Mouse (Mus musculus) small intestine, adult 2 months (tissue): ENCODE data around the gene Usp25. TPM values are rescaled to one million over a fixed set of nuclear protein-coding genes. Genes with fewer than 3 reads are reported as not detected.

ENCODE experiments used
- H3K27ac ChIP-seq: fragments of 200-500 bp; 2 replicates; pipeline ENCODE4 v1.5.1; 2012; ENCODE audit warnings: low read depth, low read length, control low read depth, inconsistent platforms; ENCODE audit not compliant: insufficient read depth
- H3K27me3 ChIP-seq: fragments of 200-500 bp; 2 replicates; pipeline ENCODE4 v1.6.1; 2012; ENCODE audit warnings: mild to moderate bottlenecking, moderate library complexity, low read length, inconsistent platforms; ENCODE audit not compliant: control insufficient read depth, insufficient read depth
- H3K36me3 ChIP-seq: fragments of 200-500 bp; 2 replicates; pipeline ENCODE4 v1.6.1; 2012; ENCODE audit warnings: mild to moderate bottlenecking, low read length, control low read depth, inconsistent platforms; ENCODE audit not compliant: control insufficient read depth, insufficient read depth
- H3K4me1 ChIP-seq: fragments of 200-500 bp; 2 replicates; pipeline ENCODE4 v1.6.1; 2012; ENCODE audit warnings: low read length, inconsistent platforms, mixed read lengths; ENCODE audit not compliant: control insufficient read depth, insufficient read depth, insufficient read length
- H3K4me3 ChIP-seq: fragments of 200-500 bp; 2 replicates; pipeline ENCODE4 v1.5.1; 2012; ENCODE audit warnings: low read depth, mild to moderate bottlenecking, control low read depth, inconsistent platforms, low read length, moderate library complexity
- CTCF ChIP-seq: fragments of 200-500 bp; IDR thresholded peaks from 2 replicates; pipeline ENCODE4 v1.5.1; 2012; ENCODE audit warnings: low read depth, mild to moderate bottlenecking, control low read depth, inconsistent platforms, low read length, moderate library complexity, mixed read lengths; ENCODE audit not compliant: insufficient replicate concordance, insufficient read length; ENCODE audit errors: extremely low read depth
- POLR2A ChIP-seq: fragments of 200-500 bp; IDR thresholded peaks from 2 replicates; pipeline ENCODE4 v1.6.1; 2012; ENCODE audit warnings: low read depth, mild to moderate bottlenecking, control low read depth, inconsistent platforms, low read length, moderate library complexity
- WGBS: fragments of 180-500 bp; shearing (Covaris S2); methylation state at CpG from one replicate; pipeline ENCODE4 v1.1.7; 2018; 5-methylcytosine and 5-hydroxymethylcytosine counted together
- polyA plus RNA-seq: library from polyadenylated mRNA; depleted of rRNA; stranded (reverse); fragments of >200 nt; gene quantifications from 2 replicates; pipeline ENCODE4 v1.2.3, GENCODE M21; 2012; rRNA removed

Gene Usp25
- polyA plus RNA-seq: 26.3 and 53.9 TPM in 2 replicates

DNA sequence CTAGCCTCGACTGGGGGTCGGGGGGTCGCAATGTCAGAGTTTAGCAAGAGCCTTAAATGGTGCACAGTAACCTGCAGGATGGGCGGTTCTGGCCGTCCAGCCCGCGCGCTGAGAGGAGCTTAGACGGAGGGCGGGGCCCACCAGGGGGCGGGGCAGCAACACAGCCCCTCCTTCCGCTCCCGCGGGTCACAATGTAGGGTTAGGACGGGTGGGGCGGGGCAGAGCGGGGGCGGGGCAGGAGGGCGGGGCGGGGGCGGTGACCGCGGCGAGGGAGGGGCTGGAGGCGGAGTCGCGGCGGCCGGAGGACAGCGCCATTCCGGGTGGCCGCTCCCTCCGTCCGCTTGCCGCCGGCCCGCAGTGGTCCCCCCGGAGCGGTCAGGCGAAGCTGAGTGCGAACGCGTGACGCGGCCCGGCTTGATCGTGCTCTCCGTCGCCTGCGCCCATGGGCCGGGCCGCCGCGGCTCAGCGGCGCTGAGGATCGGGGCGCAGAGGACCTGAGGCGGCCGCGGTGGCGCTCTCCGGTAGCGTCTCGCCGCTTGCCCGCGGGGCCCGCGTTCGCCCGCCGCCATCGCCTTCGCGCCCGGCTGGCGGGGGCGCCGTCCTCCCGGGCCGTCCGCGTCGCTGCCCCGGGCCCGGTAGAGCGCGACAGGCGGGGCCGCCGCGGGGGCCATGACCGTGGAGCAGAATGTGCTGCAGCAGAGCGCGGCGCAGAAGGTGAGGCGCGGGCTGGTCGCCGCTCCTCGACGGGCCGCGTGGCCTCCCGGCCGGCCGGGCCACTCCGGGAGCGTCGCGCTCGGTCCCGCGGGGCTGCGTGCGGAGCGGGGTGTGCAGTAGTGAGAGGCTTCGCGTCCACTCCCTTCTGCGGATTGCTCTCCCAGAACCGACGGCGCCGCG is at the start of gene Usp25:
TSS of gene Usp25 (plus strand) at position 280 of the 894 bp plus-strand sequence.
- TF ChIP-seq CTCF (no peak), POLR2A (peak; percentile 61; the same call in 1 of the 2 replicates)
- peak within 1 kb of the TSS; percentile 82 for H3K27ac ChIP-seq
- peak within 1 kb of the TSS; percentile 96 for H3K4me3 ChIP-seq
- H3K27me3 ChIP-seq: no peaks in the 10 kb centered on the region
- under 1% methylated on average over 125 of the region's 126 CpGs for WGBS
- H3K36me3 ChIP-seq: no peaks in the 10 kb centered on the region
- H3K4me1 ChIP-seq: peaks cover 6% of the 10 kb centered on the region; the same call in 1 of the 2 replicates

DNA sequence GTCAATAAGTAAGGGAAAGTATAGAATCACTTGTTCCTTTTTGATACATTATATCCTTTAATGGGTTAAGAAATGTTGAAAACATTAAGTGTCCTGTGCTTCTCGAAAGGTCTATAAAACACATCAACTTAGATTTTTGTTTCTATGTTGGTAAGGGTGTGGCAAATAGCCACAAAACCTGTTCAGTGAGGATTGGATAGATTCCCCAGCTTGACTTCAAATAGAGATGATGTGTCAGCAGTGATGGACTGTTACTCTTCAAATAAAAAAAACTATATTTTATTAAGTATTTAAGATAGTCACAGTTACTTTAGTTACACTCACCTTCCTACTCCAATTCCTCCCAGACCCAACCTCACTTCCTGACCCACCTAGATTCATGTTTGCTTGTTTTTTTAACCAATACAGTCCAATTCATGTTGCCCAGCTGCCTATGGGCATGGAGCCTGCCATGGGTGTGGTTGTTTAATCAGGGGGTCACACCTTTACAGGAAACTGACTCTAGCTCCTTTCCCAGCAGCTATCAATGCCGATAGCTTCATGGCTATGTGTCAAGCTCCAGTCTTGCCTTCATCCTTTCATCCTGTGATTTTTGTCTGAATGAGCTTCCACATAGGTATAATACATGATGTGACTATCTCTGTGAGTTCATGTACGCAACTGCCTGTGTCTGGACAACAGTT is 45.8 kb upstream of the Usp25 start:
- Histone ChIP-seq H3K4me3 (no peak overlapping the region), H3K36me3 (no peaks in the 10 kb centered on the region), H3K4me1 (no peaks in the 10 kb centered on the region), H3K27me3 (no peaks in the 10 kb centered on the region), H3K27ac (no peak overlapping the region)
- TF ChIP-seq POLR2A: no peak
- no peak for TF ChIP-seq CTCF
- WGBS: 73% methylated on average over 3 of the region's 3 CpGs

DNA sequence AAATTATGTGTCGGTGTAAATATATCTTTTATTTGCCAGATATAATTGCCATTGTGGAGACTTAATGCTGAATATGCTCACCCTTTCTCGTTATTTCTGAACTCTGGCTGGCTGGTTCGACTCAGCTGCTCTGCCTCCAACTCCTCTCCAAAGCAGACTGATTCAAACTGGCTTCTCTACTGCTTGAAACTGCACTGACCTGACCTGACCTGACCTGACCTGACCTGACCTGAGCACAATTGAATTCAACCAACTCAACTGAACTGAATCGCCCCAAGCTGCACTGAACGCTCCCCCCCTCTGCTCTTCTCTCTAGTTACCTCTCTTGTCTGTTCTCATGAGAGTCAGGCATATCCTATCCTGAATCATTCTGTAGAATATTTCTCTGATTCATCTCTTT is 42.3 kb upstream of the Usp25 start:
- Histone ChIP-seq H3K4me1 (no peaks in the 10 kb centered on the region; the same call in 1 of the 2 replicates), H3K4me3 (no peak overlapping the region), H3K27me3 (no peaks in the 10 kb centered on the region), H3K36me3 (no peaks in the 10 kb centered on the region), H3K27ac (no peak overlapping the region)
- WGBS: 71% methylated on average over 5 of the region's 5 CpGs
- TF ChIP-seq POLR2A: no peak

DNA sequence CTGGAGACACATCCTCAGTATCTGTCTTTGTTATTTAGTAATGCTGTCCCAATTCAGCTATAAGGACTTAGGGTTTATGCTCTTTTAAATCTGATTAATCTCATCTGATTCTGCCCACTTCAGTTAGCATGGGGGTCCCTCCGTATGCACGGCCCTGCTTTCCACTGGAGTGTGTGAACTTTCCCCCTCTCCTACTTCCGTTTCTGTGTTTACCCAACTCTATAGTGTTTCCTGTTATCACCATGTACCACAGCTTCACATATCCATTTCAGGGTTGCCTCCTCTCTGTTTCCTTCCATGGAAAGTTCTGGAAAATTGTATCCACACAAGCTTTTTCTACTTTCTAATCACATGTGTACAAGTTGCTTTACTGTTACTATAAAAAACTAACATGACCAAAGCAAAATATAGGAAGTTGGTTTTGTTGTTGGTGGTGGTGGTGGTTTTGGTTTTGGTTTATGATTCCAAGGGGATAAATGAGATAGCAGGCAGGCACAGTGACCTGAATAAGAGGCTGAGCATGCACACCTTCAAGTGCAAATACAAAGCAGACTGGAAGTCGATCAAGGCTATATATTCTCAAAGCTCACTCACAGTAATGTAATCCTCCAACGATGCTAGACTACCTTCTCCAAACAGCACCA is 36.6 kb upstream of the Usp25 start:
- Histone ChIP-seq H3K4me3 (no peak overlapping the region), H3K4me1 (no peaks in the 10 kb centered on the region; the same call in 1 of the 2 replicates), H3K36me3 (no peaks in the 10 kb centered on the region), H3K27me3 (no peaks in the 10 kb centered on the region), H3K27ac (no peak overlapping the region)
- no peak for TF ChIP-seq CTCF
- TF ChIP-seq POLR2A: no peak
- 55% methylated on average over 5 of the region's 5 CpGs for WGBS

DNA sequence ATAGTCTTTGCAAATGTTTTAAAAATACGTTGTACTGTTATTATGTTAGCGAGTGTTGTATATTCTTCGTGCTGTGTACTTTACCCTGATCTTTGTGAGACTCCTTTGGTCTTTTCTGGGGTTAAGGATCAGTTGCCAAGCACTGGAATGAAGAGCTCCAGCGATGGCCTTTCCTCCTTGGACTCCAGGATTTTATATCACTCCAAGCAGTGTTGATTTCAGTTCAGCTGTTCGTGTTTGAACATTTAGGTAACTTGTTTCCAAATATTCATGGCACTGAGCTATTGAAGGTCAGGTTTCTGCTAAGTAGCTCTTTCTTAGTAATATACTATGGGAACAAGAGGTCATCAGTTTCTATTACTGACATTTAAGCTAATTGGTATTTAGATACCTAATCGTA is 29.8 kb upstream of the Usp25 start:
- no peaks in the 10 kb centered on the region for H3K27me3 ChIP-seq
- 76% methylated on average over 6 of the region's 6 CpGs for WGBS
- H3K4me3 ChIP-seq: no peak overlapping the region
- no peaks in the 10 kb centered on the region for H3K4me1 ChIP-seq
- H3K27ac ChIP-seq: no peak overlapping the region
- H3K36me3 ChIP-seq: no peaks in the 10 kb centered on the region
- TF ChIP-seq CTCF (no peak), POLR2A (no peak)

DNA sequence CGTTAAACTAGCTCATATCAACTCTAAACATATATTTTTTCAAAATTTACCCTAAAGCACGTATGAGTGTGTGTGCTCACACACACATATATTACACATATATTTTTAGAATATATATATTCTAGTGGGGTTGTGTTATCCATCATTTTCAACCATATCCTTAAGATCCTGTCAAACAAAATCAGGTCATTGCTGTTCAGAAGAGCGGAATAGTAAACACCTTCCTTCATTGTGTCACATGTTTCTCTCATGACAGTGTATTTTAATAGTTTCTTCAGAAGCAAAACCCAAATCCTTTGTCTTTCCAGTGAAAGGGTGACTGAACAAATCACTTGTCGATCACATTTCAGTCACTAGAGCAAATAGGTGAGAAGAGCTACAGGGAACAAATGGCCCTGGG is 25.8 kb upstream of the Usp25 start:
- Histone ChIP-seq H3K4me1 (no peaks in the 10 kb centered on the region), H3K27me3 (no peaks in the 10 kb centered on the region), H3K4me3 (no peak overlapping the region), H3K36me3 (no peaks in the 10 kb centered on the region), H3K27ac (no peak overlapping the region)
- TF ChIP-seq POLR2A: no peak
- TF ChIP-seq CTCF: no peak
- WGBS: 79% methylated on average over 4 of the region's 4 CpGs

DNA sequence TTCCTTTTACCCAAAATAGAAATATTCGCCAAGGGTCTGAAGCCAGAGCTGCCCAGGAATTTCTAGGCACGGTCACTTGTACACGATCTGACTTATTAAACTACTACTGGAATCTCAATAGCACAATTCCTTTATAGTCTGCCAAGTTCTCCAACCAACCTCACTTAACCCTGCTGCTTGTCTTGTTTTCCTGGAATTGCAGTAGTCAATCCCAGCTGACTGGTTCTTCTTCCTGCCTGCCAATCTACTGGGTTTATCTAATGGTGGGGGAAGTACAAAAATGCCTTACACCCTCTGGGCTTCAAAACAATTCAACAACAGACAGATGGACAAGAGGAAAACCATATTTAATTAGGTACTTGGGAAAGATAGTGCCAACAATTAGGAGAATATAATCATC is 9.6 kb upstream of the Usp25 start:
- H3K4me3 ChIP-seq: no peak overlapping the region
- WGBS: 85% methylated on average over 3 of the region's 3 CpGs
- H3K36me3 ChIP-seq: no peaks in the 10 kb centered on the region
- H3K4me1 ChIP-seq: no peaks in the 10 kb centered on the region
- H3K27ac ChIP-seq: no peak overlapping the region
- no peaks in the 10 kb centered on the region; the same call in 1 of the 2 replicates for H3K27me3 ChIP-seq
- TF ChIP-seq CTCF (no peak), POLR2A (no peak)
